Mouse (Mus musculus) liver, embryonic 11.5 days (tissue): ENCODE results near the gene Erbb2. TPM values are rescaled to one million over a fixed set of nuclear protein-coding genes. Genes with fewer than 3 reads are reported as not detected.

Source experiments
- ATAC-seq: fragments of 200-750 bp; cut with Nextera tagmentation; replicated peaks from 2 replicates; pipeline ENCODE4 v1.8.0; 2017; ENCODE audit warnings: moderate number of reproducible peaks, mild to moderate bottlenecking, moderate TSS enrichment, moderate library complexity; ENCODE audit not compliant: low FRiP score
- DNase-seq: peaks from one replicate; pipeline ENCODE4 v3.0.0-alpha.2; 2017; ENCODE audit warnings: low spot score
- H3K27ac ChIP-seq: fragments of 300-500 bp; sonication (generic); 2 replicates; pipeline ENCODE4 v1.5.1; 2014; ENCODE audit warnings: mild to moderate bottlenecking, low read depth, low read length, control low read depth
- H3K27me3 ChIP-seq: fragments of 300-500 bp; sonication (generic); replicated peaks from 2 replicates; pipeline ENCODE4 v1.6.1; 2014; ENCODE audit warnings: low read length, mixed read lengths; ENCODE audit not compliant: control insufficient read depth, insufficient read depth
- H3K36me3 ChIP-seq: fragments of 300-500 bp; sonication (generic); 2 replicates; pipeline ENCODE4 v1.6.1; 2014; ENCODE audit warnings: mild to moderate bottlenecking, low read length, moderate library complexity, mixed read lengths; ENCODE audit not compliant: control insufficient read depth, insufficient read depth
- H3K4me1 ChIP-seq: fragments of 300-500 bp; sonication (generic); replicated peaks from 2 replicates; pipeline ENCODE4 v1.6.1; 2014; ENCODE audit warnings: low read length, mixed read lengths; ENCODE audit not compliant: control insufficient read depth, insufficient read depth
- H3K4me2 ChIP-seq: fragments of 300-500 bp; sonication (generic); 2 replicates; pipeline ENCODE4 v1.6.1; 2014; ENCODE audit warnings: mild to moderate bottlenecking, control low read depth, moderate library complexity
- H3K4me3 ChIP-seq: fragments of 300-500 bp; sonication (generic); 2 replicates; pipeline ENCODE4 v1.5.1; 2014; ENCODE audit warnings: low read depth, low read length, control low read depth
- H3K9ac ChIP-seq: fragments of 300-500 bp; sonication (generic); 2 replicates; pipeline ENCODE4 v1.6.1; 2014; ENCODE audit warnings: low read depth, low read length, control low read depth
- H3K9me3 ChIP-seq: fragments of 300-500 bp; sonication (generic); 2 replicates; pipeline ENCODE4 v1.6.1; 2016; ENCODE audit warnings: low read length, inconsistent platforms, mixed read lengths; ENCODE audit not compliant: control insufficient read depth
- WGBS: fragments of 180-500 bp; shearing (Covaris S2); extraction: QIAGEN DNeasy Blood & Tissue Kit; methylation state at CpG from one replicate; pipeline ENCODE4 v1.1.7; 2014; 5-methylcytosine and 5-hydroxymethylcytosine counted together
- polyA plus RNA-seq: library from polyadenylated mRNA; unstranded; fragments of >200 nt; fragmentation: Nextera tagmentation; extraction: Ambion mirVana; gene quantifications from 2 replicates; pipeline ENCODE4 v1.2.1, GENCODE M21; 2014

Gene Erbb2
- polyA plus RNA-seq, 1 experiment from 2014 or later = 13.5 TPM

DNA sequence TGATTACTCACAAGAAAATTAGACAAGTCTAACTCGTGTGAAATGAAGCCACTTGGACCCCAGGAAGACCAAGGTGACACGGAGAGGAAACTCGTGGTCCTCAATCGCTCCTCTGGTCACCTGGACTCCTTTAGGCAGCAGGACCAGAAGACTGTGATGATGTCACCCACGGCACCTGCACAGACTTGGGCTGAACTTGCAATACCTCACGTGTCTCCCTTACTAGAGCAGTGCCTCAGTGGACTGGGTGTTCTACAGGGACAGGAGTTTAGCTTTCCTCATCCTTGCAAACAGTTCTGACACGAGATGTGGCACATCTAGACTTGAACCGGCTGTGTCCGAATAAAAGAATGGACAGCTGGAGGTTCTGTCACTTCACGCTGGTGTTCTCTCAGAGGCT lies 69.8 kb downstream of the Erbb2 start:
- H3K9ac ChIP-seq = no peak overlapping the region
- 74% methylated on average over 10 of the region's 10 CpGs for WGBS
- no peaks in the 10 kb centered on the region for H3K4me1 ChIP-seq
- no peaks in the 10 kb centered on the region for H3K9me3 ChIP-seq
- H3K27me3 ChIP-seq = peaks cover 3% of the 10 kb centered on the region; the same call in 1 of the 2 replicates
- no peak for ATAC-seq
- no peak overlapping the region for H3K4me2 ChIP-seq
- H3K27ac ChIP-seq = no peak overlapping the region
- H3K36me3 ChIP-seq = no peaks in the 10 kb centered on the region
- DNase-seq = no peak
- no peak overlapping the region for H3K4me3 ChIP-seq

DNA sequence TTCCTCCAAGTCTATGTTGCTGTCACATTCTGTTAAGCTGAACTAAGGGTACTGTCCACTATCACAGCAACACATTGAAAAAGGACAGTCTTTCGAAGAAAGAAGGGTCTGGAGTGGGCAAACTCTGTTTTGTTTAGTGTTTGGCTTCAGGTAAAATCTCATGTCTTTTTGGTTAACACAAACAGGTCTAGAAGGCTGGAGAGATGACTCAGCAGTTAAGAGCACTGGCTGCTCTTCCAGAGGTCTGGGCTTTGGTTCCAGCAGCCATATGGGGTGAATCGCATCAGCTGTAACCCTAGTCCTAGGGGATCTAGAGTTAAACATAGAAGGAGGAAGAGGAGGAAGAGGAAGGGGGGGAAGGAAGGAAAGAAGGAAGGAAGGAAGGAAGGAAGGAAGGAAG lies 73.5 kb downstream of the Erbb2 start:
- Histone ChIP-seq H3K4me2 (no peak overlapping the region), H3K36me3 (no peaks in the 10 kb centered on the region), H3K27ac (no peak overlapping the region), H3K9me3 (no peaks in the 10 kb centered on the region), H3K4me1 (no peaks in the 10 kb centered on the region), H3K4me3 (no peak overlapping the region), H3K27me3 (peaks cover 3% of the 10 kb centered on the region; the same call in 1 of the 2 replicates), H3K9ac (no peak overlapping the region)
- no peak for ATAC-seq
- 80% methylated on average over 2 of the region's 2 CpGs for WGBS
- DNase-seq = no peak

Other genes starting within 250 kb of the Erbb2 start
- gene Med1, start 219.2 kb upstream of the Erbb2 start, polyA plus RNA-seq = 61.1 and 61.4 TPM in 2 replicates
- 9.8 and 13.5 TPM in 2 replicates for gene Cdk12, start 209.4 kb upstream of the Erbb2 start, polyA plus RNA-seq
- gene Neurod2, start 82.8 kb upstream of the Erbb2 start, polyA plus RNA-seq = 0.10 and 0.18 TPM in 2 replicates
- 0.38 TPM in 1 of 2 replicates, not detected in the other for gene Ppp1r1b, start 64.1 kb upstream of the Erbb2 start, polyA plus RNA-seq
- 25.3 and 28.9 TPM in 2 replicates for gene Stard3, start 54.1 kb upstream of the Erbb2 start, polyA plus RNA-seq
- gene Tcap, start 28.7 kb upstream of the Erbb2 start, polyA plus RNA-seq = 0.65 and 0.89 TPM in 2 replicates
- gene Pnmt, start 26.0 kb upstream of the Erbb2 start, polyA plus RNA-seq = 0.53 and 0.88 TPM in 2 replicates
- 6.4 and 8.5 TPM in 2 replicates for gene Pgap3, start 12.0 kb upstream of the Erbb2 start, polyA plus RNA-seq
- gene Mien1, start 26.5 kb downstream of the Erbb2 start, polyA plus RNA-seq = 99.4 and 100 TPM in 2 replicates
- 33.2 and 34.1 TPM in 2 replicates for gene Grb7, start 33.9 kb downstream of the Erbb2 start, polyA plus RNA-seq
- gene Ikzf3, start 133.6 kb downstream of the Erbb2 start, polyA plus RNA-seq = 0.04 and 0.32 TPM in 2 replicates
- gene Zpbp2, start 138.6 kb downstream of the Erbb2 start, polyA plus RNA-seq = 0.40 and 0.42 TPM in 2 replicates
- gene Ormdl3, start 174.9 kb downstream of the Erbb2 start, polyA plus RNA-seq = 10.9 and 11.7 TPM in 2 replicates
- not detected in 2 replicates for gene Lrrc3c, start 185.8 kb downstream of the Erbb2 start, polyA plus RNA-seq
- 0.44 and 0.95 TPM in 2 replicates for gene Gm12355, start 213.2 kb downstream of the Erbb2 start, polyA plus RNA-seq
- not detected in 2 replicates for gene Gsdma3, start 213.9 kb downstream of the Erbb2 start, polyA plus RNA-seq
- not detected in 2 replicates for gene Gsdma2, start 234.3 kb downstream of the Erbb2 start, polyA plus RNA-seq